Mouse (Mus musculus) splenic B cell, adult 2 months (primary cell): Measurements from ENCODE around the gene Fam118b.

ENCODE experiments used
- DNase-seq: peaks from one replicate; pipeline ENCODE4 v3.0.0-alpha.2; 2011; ENCODE audit warnings: low read depth, low spot score
- H3K27me3 ChIP-seq: 2 replicates; pipeline ENCODE4 v1.6.1; 2012; ENCODE audit warnings: mild to moderate bottlenecking, low read length, moderate library complexity, mixed read lengths; ENCODE audit not compliant: control insufficient read depth, poor library complexity, insufficient read depth, severe bottlenecking
- H3K36me3 ChIP-seq: 2 replicates; pipeline ENCODE4 v1.6.1; 2012; ENCODE audit warnings: mild to moderate bottlenecking, low read length, moderate library complexity, mixed read lengths; ENCODE audit not compliant: control insufficient read depth, poor library complexity, insufficient read depth, severe bottlenecking

Gene Fam118b

GRCm38 (mm10) chr9:35238371-35238770 is 29.2 kb downstream of the Fam118b start:
- H3K27me3 ChIP-seq: no peaks in the 10 kb centered on the region
- DNase-seq: no peak
- peaks cover 5% of the 10 kb centered on the region; the same call in 1 of the 2 replicates for H3K36me3 ChIP-seq

- H3K27me3 ChIP-seq: no peaks in the 10 kb centered on the region
- no peak for DNase-seq
- peaks cover 7% of the 10 kb centered on the region; the same call in 1 of the 2 replicates for H3K36me3 ChIP-seq
These were observed 31.6 kb downstream of the Fam118b start for GRCm38 (mm10) chr9:35235996-35236395.

- no peak for DNase-seq
- peaks cover 2% of the 10 kb centered on the region; the same call in 1 of the 2 replicates for H3K36me3 ChIP-seq
- no peaks in the 10 kb centered on the region for H3K27me3 ChIP-seq
These were observed 38.9 kb downstream of the Fam118b start for GRCm38 (mm10) chr9:35228671-35229070.

- Histone ChIP-seq H3K36me3 (no peaks in the 10 kb centered on the region), H3K27me3 (no peaks in the 10 kb centered on the region)
- DNase-seq: no peak
These were observed 44.1 kb downstream of the Fam118b start for GRCm38 (mm10) chr9:35223466-35223865.

- no peaks in the 10 kb centered on the region for H3K27me3 ChIP-seq
- peaks cover 4% of the 10 kb centered on the region; the same call in 1 of the 2 replicates for H3K36me3 ChIP-seq
- no peak for DNase-seq
These were observed 49.6 kb downstream of the Fam118b start for GRCm38 (mm10) chr9:35217963-35218362.

- Histone ChIP-seq H3K27me3 (no peaks in the 10 kb centered on the region), H3K36me3 (peaks cover 8% of the 10 kb centered on the region)
- no peak for DNase-seq
These were observed 55.8 kb downstream of the Fam118b start for GRCm38 (mm10) chr9:35211573-35212511.

- H3K36me3 ChIP-seq: peaks cover 10% of the 10 kb centered on the region
- peak; percentile 100 for DNase-seq
- H3K27me3 ChIP-seq: no peaks in the 10 kb centered on the region
These were observed 56.8 kb downstream of the Fam118b start, which contains the start of gene Foxred1 for GRCm38 (mm10) chr9:35210542-35211474. Gene Foxred1, minus strand, starts transcription at chr9:35211055.

GRCm38 (mm10) chr9:35204421-35204820 is 63.2 kb downstream of the Fam118b start:
- no peak for DNase-seq
- Histone ChIP-seq H3K36me3 (peaks cover 9% of the 10 kb centered on the region), H3K27me3 (no peaks in the 10 kb centered on the region)

GRCm38 (mm10) chr9:35203536-35203935 is 64.1 kb downstream of the Fam118b start:
- no peaks in the 10 kb centered on the region for H3K27me3 ChIP-seq
- H3K36me3 ChIP-seq: peaks cover 9% of the 10 kb centered on the region
- DNase-seq: no peak

- DNase-seq: no peak
- H3K36me3 ChIP-seq: peaks cover 2% of the 10 kb centered on the region; the same call in 1 of the 2 replicates
- H3K27me3 ChIP-seq: no peaks in the 10 kb centered on the region
These were observed 67.0 kb downstream of the Fam118b start for GRCm38 (mm10) chr9:35200529-35201060.

- DNase-seq: peak; percentile 87
- no peaks in the 10 kb centered on the region for H3K27me3 ChIP-seq
- no peaks in the 10 kb centered on the region for H3K36me3 ChIP-seq
These were observed 67.7 kb downstream of the Fam118b start, which contains the start of the genes Srpr and Tirap for GRCm38 (mm10) chr9:35199772-35200471. Gene Srpr, plus strand, starts transcription at chr9:35200175. Gene Tirap, minus strand, starts transcription at chr9:35200291.

- H3K27me3 ChIP-seq: no peaks in the 10 kb centered on the region
- H3K36me3 ChIP-seq: no peaks in the 10 kb centered on the region
- DNase-seq: peak; percentile 6
These were observed 68.4 kb downstream of the Fam118b start for GRCm38 (mm10) chr9:35198945-35199771.

GRCm38 (mm10) chr9:35198351-35198750 is 69.3 kb downstream of the Fam118b start:
- Histone ChIP-seq H3K36me3 (no peaks in the 10 kb centered on the region), H3K27me3 (no peaks in the 10 kb centered on the region)
- DNase-seq: peak; percentile 29
